Mouse (Mus musculus): ENCODE measurements at regions not wholly inside any gene's neighbourhood (a gene's known extent, or its start where the extent isn't known, plus 50 kb on each side); places are given as distances from the start of the nearest gene placed in this dataset.

DNA sequence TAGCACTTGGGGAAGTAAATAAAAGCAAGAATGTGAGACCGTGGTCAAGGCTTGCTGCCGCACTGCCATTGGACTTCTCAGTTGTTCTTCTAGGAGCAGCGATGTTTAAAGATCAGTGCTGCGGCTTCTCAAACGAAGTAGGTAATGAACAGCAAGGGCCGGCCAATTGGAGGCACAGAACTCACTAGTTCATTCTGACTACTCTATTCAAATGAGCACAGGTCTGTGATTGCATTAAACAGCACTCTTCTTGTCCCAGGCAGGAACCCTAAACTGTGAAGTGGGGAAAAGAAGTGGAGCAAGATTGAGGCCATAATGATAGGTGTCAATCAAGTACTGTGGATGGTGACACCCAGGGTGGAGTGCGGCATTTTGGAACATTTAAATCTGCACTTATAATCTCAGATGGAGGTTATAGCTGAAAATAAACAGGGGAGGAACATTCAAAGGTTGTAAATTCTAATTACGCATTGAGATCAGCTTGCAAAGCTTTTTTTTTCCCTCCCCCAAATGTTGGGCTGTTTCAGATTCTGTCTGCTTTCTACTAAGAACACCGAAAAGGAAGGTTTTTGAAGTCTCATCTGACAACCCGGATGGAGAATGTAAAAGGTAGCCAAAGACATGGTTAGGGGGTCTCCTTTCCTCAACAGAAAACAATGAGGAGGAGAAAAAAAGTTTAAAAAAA, 438.5 kb upstream of the Pou3f3 start:
- TF ChIP-seq CTCF (IDR thresholded peaks at IDR 0.05; ENCODE audit: borderline replicate concordance, insufficient read depth, low read length) (no peak), POLR2A (IDR thresholded peaks at IDR 0.05; ENCODE audit: low read depth, low read length) (no peak)
